Mouse (Mus musculus) frontal cortex, postnatal 25 days (tissue): ENCODE measurements around the gene Vmn1r76.

ENCODE experiments used
- DNase-seq, 2 experiments: peaks; one replicate each; pipeline ENCODE4 v3.0.0; 2022; ENCODE audit warnings: low spot score in 2 of 2

Gene Vmn1r76

GRCm38 (mm10) chr7:11938113-11938512, at the start of gene Vmn1r76:
Vmn1r76 (minus strand) TSS chr7:11938213.
- no peak for DNase-seq

- DNase-seq: no peak
These were observed 34.6 kb upstream of the Vmn1r76 start for GRCm38 (mm10) chr7:11972611-11973010.

GRCm38 (mm10) chr7:11947991-11948390, 10.0 kb upstream of the Vmn1r76 start:
- no peak for DNase-seq

GRCm38 (mm10) chr7:11874330-11874729, 63.7 kb downstream of the Vmn1r76 start, which contains the start of gene Vmn1r75:
Vmn1r75 (plus strand) TSS chr7:11874630.
- DNase-seq: no peak
